Mouse (Mus musculus): ENCODE results near the gene Fam213a.

Fam213a gene

GRCm38 (mm10) chr14:41013630-41014613, at the start of gene Fam213a:
TSS of gene Fam213a (minus strand) at chr14:41013788.
- DNase-seq (ENCODE audit: low read depth) = peak; percentile 92

DNA sequence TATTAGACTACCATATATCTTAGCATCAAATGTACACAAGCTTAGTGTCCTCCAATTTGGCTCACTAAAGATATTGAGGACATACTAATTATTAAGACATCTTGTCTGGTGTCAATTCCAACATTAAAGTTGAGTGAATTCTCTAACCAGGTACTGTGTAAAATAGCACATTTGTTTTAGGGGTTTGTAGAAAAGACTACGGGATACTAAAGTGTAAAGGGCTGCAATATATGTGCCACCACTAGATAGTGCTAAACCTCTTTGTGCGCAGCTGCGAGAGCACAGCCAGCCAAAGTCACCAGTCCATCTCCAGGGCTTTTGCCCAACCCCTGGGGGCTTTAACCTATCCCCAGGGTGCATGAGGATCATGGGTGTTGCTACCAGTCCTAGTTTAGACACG, 39.6 kb upstream of the Fam213a start:
- peak; percentile 25 for DNase-seq (ENCODE audit: low read depth)

DNA sequence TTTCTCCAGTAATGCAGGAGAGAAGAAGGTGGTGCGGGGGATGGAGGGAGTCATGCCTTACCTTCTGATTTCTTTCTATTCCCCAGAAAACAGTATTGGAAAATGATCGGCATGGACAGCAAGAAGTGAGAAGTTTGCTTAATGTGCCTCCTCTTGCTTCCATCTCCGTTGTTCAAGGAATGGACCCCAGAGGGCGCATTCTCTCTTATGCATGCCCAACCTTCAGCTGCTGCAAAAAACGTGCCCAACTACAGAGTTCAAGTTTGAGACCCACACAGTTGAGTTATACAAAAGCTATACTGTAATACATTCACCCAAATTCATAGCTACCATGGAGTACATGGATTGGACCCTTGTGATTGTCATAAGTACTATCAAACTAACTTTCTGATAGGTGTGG, 38.9 kb upstream of the Fam213a start:
- peak; percentile 24 for DNase-seq (ENCODE audit: low read depth)

- peak; percentile 60 for DNase-seq (ENCODE audit: low read depth)
These were observed 36.9 kb upstream of the Fam213a start for GRCm38 (mm10) chr14:41050471-41050870.

- no peak for DNase-seq (ENCODE audit: low read depth)
These were observed 33.8 kb upstream of the Fam213a start for GRCm38 (mm10) chr14:41047402-41047801.

GRCm38 (mm10) chr14:41035146-41035798, 21.7 kb upstream of the Fam213a start:
- DNase-seq (ENCODE audit: low read depth) = peak; percentile 76

DNA sequence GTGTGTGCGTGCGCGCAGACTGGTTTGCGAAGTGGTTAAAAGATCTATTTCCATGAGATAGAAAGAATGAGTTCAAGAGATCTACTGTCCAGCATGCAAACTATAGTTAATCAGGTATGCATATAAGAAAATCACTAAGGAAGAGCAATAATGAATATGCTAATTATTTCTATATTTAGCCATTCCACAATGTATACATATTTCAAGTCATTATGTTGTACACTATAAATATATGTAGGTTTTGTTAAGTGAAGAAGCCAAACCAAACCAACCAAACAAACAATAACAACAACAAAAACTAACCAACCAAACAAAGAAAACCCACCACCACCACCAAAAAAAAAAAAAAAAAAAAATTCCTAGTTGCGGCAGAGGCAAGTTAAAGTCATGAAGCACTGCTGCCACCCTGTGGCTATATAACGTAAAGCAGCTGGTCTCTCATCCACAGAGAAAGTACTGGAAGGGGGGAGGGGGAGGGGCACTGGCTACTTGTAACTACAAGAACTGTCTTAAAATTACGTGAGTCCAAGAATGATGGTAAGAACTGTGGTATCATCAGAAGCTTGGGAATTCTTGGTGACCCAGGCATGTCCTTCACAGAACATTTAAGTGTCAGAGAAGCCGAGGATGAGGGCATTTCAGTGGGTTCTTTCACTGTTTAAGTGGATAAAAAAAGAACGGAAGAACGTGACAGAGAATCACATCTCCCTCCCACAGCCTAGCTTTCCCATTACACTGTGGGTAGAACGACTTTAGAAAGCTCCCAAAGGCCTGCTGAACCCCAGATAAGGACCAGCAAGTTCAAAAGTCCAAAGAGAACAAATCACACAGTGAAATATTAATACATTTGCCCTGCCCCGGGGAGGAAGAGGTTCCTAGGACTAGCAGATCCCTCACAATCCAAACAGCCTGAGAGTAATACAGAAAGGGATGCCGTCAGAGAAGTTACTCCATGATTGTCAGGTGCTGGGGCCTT, 19.8 kb upstream of the Fam213a start:
- peak; percentile 87 for DNase-seq (ENCODE audit: low read depth)

DNA sequence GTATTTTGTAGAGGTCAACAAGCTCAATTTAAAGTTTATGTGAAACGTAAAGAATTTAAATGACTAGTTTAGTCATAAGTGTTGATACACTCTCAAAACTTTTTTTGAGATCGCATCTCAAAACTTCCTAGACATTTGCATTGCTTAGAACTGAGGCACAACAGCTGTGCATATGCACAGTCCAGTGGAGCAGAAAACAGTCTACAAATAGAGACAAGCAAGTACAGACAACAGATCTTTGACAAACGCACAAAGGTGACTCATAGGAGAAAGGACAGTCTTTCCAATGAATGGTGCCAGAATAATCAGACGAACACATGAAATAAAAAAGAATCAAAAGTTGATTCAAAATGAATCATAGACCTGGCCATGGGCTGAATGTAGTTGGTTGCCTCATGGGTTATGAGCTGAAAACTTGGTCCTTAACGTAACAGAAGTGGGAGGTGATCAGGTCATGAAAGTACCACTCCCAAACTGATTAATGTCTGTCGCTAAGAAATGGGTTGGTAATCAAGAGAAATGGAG, 17.5 kb upstream of the Fam213a start:
- no peak for DNase-seq (ENCODE audit: low read depth)

DNA sequence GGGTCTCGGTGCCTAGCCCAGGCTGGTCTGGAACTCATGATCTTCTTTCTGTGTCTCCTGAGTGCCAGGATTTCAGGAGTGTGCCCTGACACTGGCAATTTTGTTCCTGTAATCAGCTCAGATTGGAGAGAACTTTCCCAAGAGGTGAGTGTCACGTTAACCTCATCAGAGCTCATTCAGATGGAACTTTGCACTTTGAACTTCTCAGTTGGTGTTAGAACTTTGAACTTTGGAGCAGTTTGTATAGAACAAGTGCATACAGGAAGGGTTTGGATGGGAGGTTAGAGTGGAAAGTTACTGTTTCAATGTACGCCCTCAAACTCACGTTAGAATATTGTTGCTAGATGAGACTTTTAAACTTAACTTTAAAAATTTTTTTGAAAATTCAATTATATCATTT, 15.7 kb upstream of the Fam213a start:
- no peak for DNase-seq (ENCODE audit: low read depth)

GRCm38 (mm10) chr14:41025594-41026284, 12.2 kb upstream of the Fam213a start:
- no peak for DNase-seq (ENCODE audit: low read depth)

DNA sequence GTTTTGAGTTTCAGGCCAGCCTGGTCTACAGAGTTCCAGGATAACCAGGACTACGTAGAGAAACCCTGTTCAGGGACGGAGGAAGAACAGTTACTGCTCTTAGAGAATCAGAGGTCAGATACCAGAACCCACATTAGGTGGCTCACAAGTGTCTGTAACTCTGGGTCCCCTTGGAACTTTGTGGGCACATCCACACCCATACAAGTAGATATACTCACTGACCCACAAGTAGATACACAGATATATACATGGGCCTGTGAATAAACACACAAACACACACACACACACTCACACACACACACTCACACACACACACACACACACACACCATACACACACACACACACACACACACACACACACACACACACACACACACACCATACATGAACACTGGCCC, 11.5 kb upstream of the Fam213a start:
- DNase-seq (ENCODE audit: low read depth) = no peak

GRCm38 (mm10) chr14:41021246-41021645, 7.7 kb upstream of the Fam213a start:
- DNase-seq (ENCODE audit: low read depth) = no peak

DNA sequence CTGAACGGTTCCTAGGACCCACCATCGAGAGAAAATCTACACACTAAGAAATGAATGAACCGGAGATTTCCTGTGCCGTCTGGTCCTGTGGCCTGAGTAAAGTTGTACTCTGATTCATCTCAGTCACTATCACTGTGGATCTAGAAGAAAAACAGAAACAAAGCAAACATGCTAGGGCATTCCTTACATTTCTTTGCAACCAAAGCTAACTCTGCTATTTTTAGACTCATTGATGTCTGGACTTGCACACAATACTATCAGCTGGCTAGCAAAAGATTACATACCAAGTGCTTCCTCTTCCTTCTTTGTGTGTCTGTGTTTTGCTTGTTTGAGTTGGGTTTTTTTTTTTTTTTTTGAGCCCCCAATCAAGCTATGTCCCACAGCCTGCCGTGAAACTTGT, 3.9 kb upstream of the Fam213a start:
- no peak for DNase-seq (ENCODE audit: low read depth)

- peak; percentile 42 for DNase-seq (ENCODE audit: low read depth)
These were observed 1.2 kb upstream of the Fam213a start for GRCm38 (mm10) chr14:41014701-41015240.

DNA sequence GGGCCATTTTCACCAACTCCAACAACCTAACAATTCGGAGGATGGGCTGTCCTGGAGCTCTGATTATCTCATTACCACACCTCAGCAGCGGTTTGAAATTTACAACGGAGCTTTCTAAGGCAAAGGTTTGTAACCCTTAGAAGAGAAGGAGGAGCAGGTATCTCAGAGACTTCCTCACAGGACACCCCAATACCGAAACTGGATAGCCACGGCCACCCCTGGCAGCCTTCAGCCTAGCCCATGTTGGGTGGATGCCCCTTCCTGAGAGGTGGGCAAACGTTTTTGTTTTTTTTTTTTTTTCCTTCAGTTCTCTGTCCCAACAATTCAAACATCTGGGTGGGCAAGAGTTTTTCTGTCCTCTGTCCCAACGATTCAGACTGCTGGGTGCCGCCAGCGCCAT, 445 bp downstream of the Fam213a start:
- peak; percentile 23 for DNase-seq (ENCODE audit: low read depth)

DNA sequence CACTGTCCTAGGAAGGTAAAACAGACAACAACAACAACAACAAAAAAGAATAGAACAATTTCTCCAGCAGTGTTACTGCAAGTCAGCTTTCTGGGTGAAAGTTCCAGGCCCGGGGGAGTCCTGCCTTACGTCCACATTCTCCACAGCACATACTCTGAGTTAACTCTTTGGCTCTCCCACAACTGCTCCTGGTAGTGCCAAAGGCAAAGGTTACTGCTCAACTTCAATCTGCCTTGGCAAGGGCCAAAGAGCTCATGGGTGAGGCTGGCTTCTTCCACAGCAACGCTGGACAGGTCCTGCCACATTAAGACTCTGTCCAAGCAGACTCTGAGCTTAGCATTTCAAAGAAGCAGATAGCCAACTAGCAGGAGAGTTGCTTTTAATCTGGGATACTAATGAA, 1.7 kb downstream of the Fam213a start:
- DNase-seq (ENCODE audit: low read depth) = no peak

- no peak for DNase-seq (ENCODE audit: low read depth)
These were observed 5.5 kb downstream of the Fam213a start for GRCm38 (mm10) chr14:41008138-41008537.

GRCm38 (mm10) chr14:41007641-41008040, 5.9 kb downstream of the Fam213a start:
- no peak for DNase-seq (ENCODE audit: low read depth)

DNA sequence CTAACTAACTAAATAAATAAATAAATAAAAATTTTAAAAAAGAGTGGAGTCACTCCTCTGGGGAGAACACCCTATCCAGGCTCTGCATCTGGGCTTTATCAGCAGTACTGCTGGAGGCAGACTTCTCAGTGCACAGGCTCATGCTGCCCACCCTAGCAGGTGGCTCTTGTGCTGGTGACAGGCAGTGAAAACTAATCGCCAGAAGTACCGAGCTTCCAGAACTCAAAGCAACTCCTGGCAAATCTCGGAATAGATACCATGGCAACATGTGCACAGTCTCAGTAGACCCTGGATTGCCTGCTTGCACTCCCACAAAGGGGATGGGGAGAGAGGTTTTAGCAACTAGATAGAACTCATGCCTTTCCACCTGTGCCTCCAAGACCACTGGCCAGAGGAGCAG, 6.7 kb downstream of the Fam213a start:
- DNase-seq (ENCODE audit: low read depth) = no peak

- DNase-seq (ENCODE audit: low read depth) = no peak
These were observed 7.3 kb downstream of the Fam213a start for GRCm38 (mm10) chr14:41006263-41006662.

DNA sequence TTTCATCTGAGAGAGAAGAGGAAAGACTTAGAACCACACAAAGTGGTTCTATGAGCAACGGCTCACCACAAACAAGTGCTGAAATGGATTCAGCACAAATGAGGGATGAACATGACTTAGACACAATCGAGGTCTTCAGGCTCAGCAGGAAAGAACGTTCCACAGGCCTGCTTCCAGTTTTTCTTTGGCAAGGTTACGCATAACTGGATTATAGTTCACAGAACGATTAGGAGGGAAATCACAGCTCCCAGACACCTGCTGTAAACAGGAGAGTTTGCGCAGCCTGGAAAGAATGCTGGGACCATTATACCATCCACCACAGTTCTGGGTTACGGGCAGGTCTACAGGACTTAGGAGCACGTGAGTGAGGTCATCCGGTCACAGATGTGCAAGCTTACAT, 7.9 kb downstream of the Fam213a start:
- no peak for DNase-seq (ENCODE audit: low read depth)

All from naive thymus-derived CD4-positive, alpha-beta T cell, adult 2 months (primary cell).